Mouse (Mus musculus) gastrocnemius, postnatal 14 days (tissue): ENCODE measurements around the gene Mill2. TPM values are rescaled to one million over a fixed set of nuclear protein-coding genes. Genes with fewer than 3 reads are reported as not detected.

ENCODE experiments used
- total RNA-seq, 2 experiments: library from RNA; stranded (reverse); gene quantifications; 2 replicates each; pipeline ENCODE4 v1.2.3; 2021

Gene Mill2
- total RNA-seq, 2 experiments from 2014 or later = 2.6 to 3.2 TPM

Other genes with a start within 250 kb of the Mill2 start
- gene Psg23, start 223.5 kb upstream of the Mill2 start, total RNA-seq = not detected
- not detected for gene Psg21, start 183.2 kb upstream of the Mill2 start, total RNA-seq
- gene Psg20, start 153.8 kb upstream of the Mill2 start, total RNA-seq = not detected
- gene Psg22, start 121.9 kb upstream of the Mill2 start, total RNA-seq = not detected
- gene Psg19, start 41.4 kb upstream of the Mill2 start, total RNA-seq = not detected
- gene Psg17, start 18.4 kb upstream of the Mill2 start, total RNA-seq = not detected
- gene Pglyrp1, start 31.4 kb downstream of the Mill2 start, total RNA-seq = 1 to 10 TPM; 1.4 to 1.5 TPM
- gene Ccdc61, start 70.4 kb downstream of the Mill2 start, total RNA-seq = 1 to 10 TPM; 5.1 TPM
- gene Nova2, start 85.9 kb downstream of the Mill2 start, total RNA-seq = 1 to 10 TPM; 2.6 to 3.3 TPM
- not detected for gene Nanos2, start 147.4 kb downstream of the Mill2 start, total RNA-seq
- 1 to 10 TPM; 2.2 to 3.7 TPM for gene Mypop, start 151.3 kb downstream of the Mill2 start, total RNA-seq
- 10 to 100 TPM; 14.9 to 18.6 TPM for gene Irf2bp1, start 164.1 kb downstream of the Mill2 start, total RNA-seq
- not detected for gene Foxa3, start 183.6 kb downstream of the Mill2 start, total RNA-seq
- 10 to 100 TPM; 38.2 to 41.1 TPM for gene Sympk, start 184.4 kb downstream of the Mill2 start, total RNA-seq
- gene Rsph6a, start 214.7 kb downstream of the Mill2 start, total RNA-seq = not detected
- 10 to 100 TPM; 22.1 to 25.5 TPM for gene Dmwd, start 236.3 kb downstream of the Mill2 start, total RNA-seq
- 100 to 1,000 TPM; 241 to 257 TPM for gene Dmpk, start 243.9 kb downstream of the Mill2 start, total RNA-seq